9 mouse cellular contexts compared by ENCODE assay signal in the genomic region with DNA sequence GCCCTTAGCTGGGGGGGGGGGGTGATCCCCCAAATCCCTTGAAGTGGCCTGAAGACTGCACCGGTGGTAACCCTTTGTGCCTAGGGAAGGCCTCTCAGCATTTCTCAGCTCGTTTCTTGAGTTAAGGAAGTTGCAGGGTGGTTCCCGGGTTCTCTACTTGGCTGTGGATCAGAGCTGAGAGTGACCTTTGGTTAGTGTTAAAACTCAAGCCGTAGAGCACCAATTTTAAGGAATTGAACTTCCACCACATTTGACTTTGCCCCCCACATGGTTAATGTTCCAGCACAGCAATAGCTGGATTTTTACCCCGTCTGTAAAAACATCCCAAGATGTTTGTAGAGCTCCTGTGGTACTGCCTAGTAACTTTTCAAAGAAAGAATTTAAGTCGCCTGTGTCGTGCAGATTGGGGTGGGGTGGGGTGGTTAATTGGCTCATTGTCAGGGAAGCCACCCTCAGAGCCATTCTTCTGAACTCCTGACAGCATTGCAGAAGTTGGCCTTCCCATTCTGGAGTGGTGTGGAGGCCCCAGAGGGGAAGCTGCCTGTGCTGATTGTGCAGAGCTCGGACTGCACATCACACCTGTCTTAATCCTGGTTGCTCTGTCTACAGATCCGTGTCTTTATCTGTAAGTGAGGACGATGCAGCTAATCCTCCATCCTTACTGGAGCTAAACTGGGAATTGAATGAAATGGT. TPM values are rescaled to one million over a fixed set of nuclear protein-coding genes. Genes with fewer than 3 reads are reported as not detected.
DNase-seq lines count a peak whose midpoint lies in the region; ATAC-seq lines count a peak whose summit lies in the region.
"Had no signal": no experiment of that assay in that cellular context is flagged by ENCODE, and none has a peak within 500 bp of the region (broad histone marks: within the 10 kb centered on the region; RNA-seq: fewer than 3 reads in every experiment).

No protein-coding gene starts in this region.

- H3K4me3 ChIP-seq in embryonic facial prominence, embryonic 14.5 days (ENCODE audit: low read depth, low read length): peak overlapping the region; percentile 70
- H3K4me3 ChIP-seq in midbrain, embryonic 13.5 days (replicated peaks): peak overlapping the region; percentile 87

- intact Hi-C loops in heart, postnatal 36 days (cut with DNase I): no loop called here

- H3K4me2 ChIP-seq in embryonic facial prominence, embryonic 14.5 days (ENCODE audit: low read depth, low read length): peak overlapping the region; percentile 68
- H3K4me2 ChIP-seq in midbrain, embryonic 13.5 days (replicated peaks): peak overlapping the region; percentile 94

- WGBS in embryonic facial prominence, embryonic 14.5 days: 70% methylated on average over 10 of the region's 10 CpGs
- WGBS in midbrain, embryonic 13.5 days: 56% methylated on average over 10 of the region's 10 CpGs

- ATAC-seq in embryonic facial prominence, embryonic 14.5 days (ENCODE audit: low read depth): no peak
- no peak for ATAC-seq in midbrain, embryonic 13.5 days

- H3K27ac ChIP-seq in embryonic facial prominence, embryonic 14.5 days (replicated peaks; ENCODE audit: low read depth, low read length): peak overlapping the region; percentile 33; the same call in 1 of the 2 replicates
- H3K27ac ChIP-seq in midbrain, embryonic 13.5 days: no peak overlapping the region

- peaks cover 20% of the 10 kb centered on the region for H3K4me1 ChIP-seq in embryonic facial prominence, embryonic 14.5 days (ENCODE audit: control insufficient read depth, insufficient read depth, low read length)
- peaks cover 28% of the 10 kb centered on the region for H3K4me1 ChIP-seq in midbrain, embryonic 13.5 days (replicated peaks)

- H3K9ac ChIP-seq in embryonic facial prominence, embryonic 14.5 days (ENCODE audit: low read depth, low read length): peak overlapping the region; percentile 78
- H3K9ac ChIP-seq in midbrain, embryonic 13.5 days (replicated peaks): peak overlapping the region; percentile 86

- no peaks in the 10 kb centered on the region for H3K9me3 ChIP-seq in embryonic facial prominence, embryonic 14.5 days (ENCODE audit: control insufficient read depth, low read length)
- H3K9me3 ChIP-seq in midbrain, embryonic 13.5 days: no peaks in the 10 kb centered on the region

- no peaks in the 10 kb centered on the region for H3K27me3 ChIP-seq in embryonic facial prominence, embryonic 14.5 days (replicated peaks; ENCODE audit: control insufficient read depth, insufficient read depth, low read length)
- no peaks in the 10 kb centered on the region for H3K27me3 ChIP-seq in midbrain, embryonic 13.5 days

- peak; percentile 91 for DNase-seq in heart, adult 11 months
- DNase-seq in heart, postnatal 36 days: no peak
- DNase-seq in embryonic facial prominence, embryonic 14.5 days (ENCODE audit: low spot score): no peak
- peak; percentile 87 to 89 for DNase-seq in kidney, adult 8-10 months
- no peak for DNase-seq in right cerebral cortex, adult 18-20 months
- DNase-seq in frontal cortex, postnatal 25 days (ENCODE audit: low spot score in 2 of 2): no peak
- no peak for DNase-seq in retina, embryonic 14.5 days (ENCODE audit: low spot score)
- DNase-seq: gastrocnemius, postnatal 14 days had no signal

- H3K36me3 ChIP-seq in embryonic facial prominence, embryonic 14.5 days (ENCODE audit: control insufficient read depth, insufficient read depth, low read length): peaks cover 44% of the 10 kb centered on the region
- peaks cover 34% of the 10 kb centered on the region for H3K36me3 ChIP-seq in midbrain, embryonic 13.5 days

RNA-seq across cellular contexts. Expression of a gene that starts 1.5 kb away (rescaled TPM):
- 10 to 100 TPM; 17.5 to 18.0 TPM for total RNA-seq in heart, postnatal 36 days (2021)
- polyA plus RNA-seq in embryonic facial prominence, embryonic 14.5 days (2014; fragmentation: Nextera tagmentation; extraction: Ambion mirVana): 10.5 TPM in 2 replicates
- 12.5 and 13.2 TPM in 2 replicates for polyA plus RNA-seq in midbrain, embryonic 13.5 days (2015; fragmentation: Nextera tagmentation; extraction: Ambion mirVana)

RNA-seq across cellular contexts. Expression of a gene that starts 10.7 kb away (rescaled TPM):
- 10 to 100 TPM; 24.3 to 27.3 TPM for total RNA-seq in heart, postnatal 36 days (2021)
- polyA plus RNA-seq in embryonic facial prominence, embryonic 14.5 days (2014; fragmentation: Nextera tagmentation; extraction: Ambion mirVana): 7.9 and 8.3 TPM in 2 replicates
- polyA plus RNA-seq in midbrain, embryonic 13.5 days (2015; fragmentation: Nextera tagmentation; extraction: Ambion mirVana): 14.4 and 15.1 TPM in 2 replicates

RNA-seq across cellular contexts. Expression of a gene that starts 36.2 kb away (rescaled TPM):
- total RNA-seq in heart, postnatal 36 days (2021): 10 to 100 TPM; 91.8 to 92.4 TPM
- 21.9 and 26.5 TPM in 2 replicates for polyA plus RNA-seq in embryonic facial prominence, embryonic 14.5 days (2014; fragmentation: Nextera tagmentation; extraction: Ambion mirVana)
- 12.1 and 13.8 TPM in 2 replicates for polyA plus RNA-seq in midbrain, embryonic 13.5 days (2015; fragmentation: Nextera tagmentation; extraction: Ambion mirVana)

RNA-seq across cellular contexts. Expression of a gene that starts 41.6 kb away (rescaled TPM):
- total RNA-seq in heart, postnatal 36 days (2021): 1 to 10 TPM; 4.1 to 4.7 TPM
- 26.1 and 28.9 TPM in 2 replicates for polyA plus RNA-seq in embryonic facial prominence, embryonic 14.5 days (2014; fragmentation: Nextera tagmentation; extraction: Ambion mirVana)
- 18.9 and 19.0 TPM in 2 replicates for polyA plus RNA-seq in midbrain, embryonic 13.5 days (2015; fragmentation: Nextera tagmentation; extraction: Ambion mirVana)

RNA-seq across cellular contexts. Expression of a gene that starts 43.2 kb away (rescaled TPM):
- total RNA-seq in heart, postnatal 36 days (2021): 1 to 10 TPM; 5.8 to 6.0 TPM
- polyA plus RNA-seq in embryonic facial prominence, embryonic 14.5 days (2014; fragmentation: Nextera tagmentation; extraction: Ambion mirVana): 63.8 and 67.8 TPM in 2 replicates
- 59.9 and 60.0 TPM in 2 replicates for polyA plus RNA-seq in midbrain, embryonic 13.5 days (2015; fragmentation: Nextera tagmentation; extraction: Ambion mirVana)

Comparison
In these comparisons a context has a peak if more than half of its experiments do, and no peak if none do; other contexts are left out.
1. DNase-seq: peak in heart, adult 11 months (single experiment) and kidney, adult 8-10 months (2 of 2); none in heart, postnatal 36 days (0 of 2), embryonic facial prominence, embryonic 14.5 days (single experiment), right cerebral cortex, adult 18-20 months (single experiment), frontal cortex, postnatal 25 days (0 of 2) and retina, embryonic 14.5 days (single experiment).